Mouse (Mus musculus): ENCODE results near the gene Col4a3. TPM values are rescaled to one million over a fixed set of nuclear protein-coding genes. Genes with fewer than 3 reads are reported as not detected.

Gene Col4a3
- total RNA-seq, 2 experiments from 2014 or later: 1.6 to 2.6 TPM

Other genes starting within 250 kb of the Col4a3 start
- 1 to 10 TPM; 4.1 to 5.0 TPM for gene Col4a4, start 72 bp upstream of the Col4a3 start, total RNA-seq (2021)
- gene Mff, start 138.0 kb downstream of the Col4a3 start, total RNA-seq (2021): 100 to 1,000 TPM; 190 to 206 TPM
- gene Tm4sf20, start 181.5 kb downstream of the Col4a3 start, total RNA-seq (2021): not detected
- not detected for gene Gm47791, start 184.3 kb downstream of the Col4a3 start, total RNA-seq (2021)

Measured in heart, postnatal 4 days (tissue).